Mouse (Mus musculus) erythroid progenitor cell, adult 5-6 weeks (primary cell): ENCODE results near the gene Zfp991. TPM values are rescaled to one million over a fixed set of nuclear protein-coding genes. Genes with fewer than 3 reads are reported as not detected.
"Not testable (repeated sequence)": the region's sequence is repeated elsewhere in the genome, so short reads cannot be mapped to it uniquely, and the experiment has no call there.

ENCODE experiments used
- ATAC-seq: replicated peaks from 2 replicates; pipeline ENCODE4 v1.8.0; 2016; ENCODE audit warnings: moderate number of reproducible peaks, mild to moderate bottlenecking, moderate TSS enrichment, inconsistent platforms; ENCODE audit not compliant: poor library complexity, low FRiP score, severe bottlenecking
- total RNA-seq, 2 experiments: library from RNA; stranded (forward) in 1 of 2; stranded (reverse) in 1 of 2; fragments of 150-400 nt in 1 of 2; fragments of 186-747, 209-891 nt in 1 of 2; gene quantifications; 2 replicates each; pipeline versions ENCODE4 v1.2.3 to v1.2.4; 2015 to 2017; ENCODE audit warnings: low replicate concordance in 2 of 2

Gene Zfp991
- total RNA-seq, 2 experiments from 2014 or later = 5.1 to 5.9 TPM

DNA sequence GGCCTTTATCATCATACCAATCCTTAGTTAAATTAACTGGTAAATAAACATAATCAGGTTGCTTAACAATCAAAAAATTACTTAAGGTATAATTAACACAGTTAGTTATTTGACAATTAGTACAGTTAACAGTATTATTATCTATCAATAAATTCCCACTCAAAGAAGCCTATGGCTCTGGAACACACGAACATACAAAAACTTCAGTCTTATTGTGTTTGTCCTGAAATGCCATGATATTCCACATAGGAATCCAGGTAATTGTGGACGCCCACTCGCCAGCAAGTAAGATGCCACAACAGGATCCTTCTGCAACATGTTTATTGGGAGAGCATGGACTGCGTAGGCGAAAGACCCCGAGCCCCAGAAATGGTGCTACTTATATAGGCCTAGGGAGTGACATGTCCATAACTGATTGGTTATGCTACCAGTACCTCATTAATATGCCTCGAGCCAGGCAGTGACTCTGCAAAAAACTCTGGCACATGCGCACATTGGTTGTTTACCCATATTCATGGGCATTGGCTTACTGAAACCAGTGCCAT, 49.4 kb downstream of the Zfp991 start:
- not testable (repeated sequence) for ATAC-seq

DNA sequence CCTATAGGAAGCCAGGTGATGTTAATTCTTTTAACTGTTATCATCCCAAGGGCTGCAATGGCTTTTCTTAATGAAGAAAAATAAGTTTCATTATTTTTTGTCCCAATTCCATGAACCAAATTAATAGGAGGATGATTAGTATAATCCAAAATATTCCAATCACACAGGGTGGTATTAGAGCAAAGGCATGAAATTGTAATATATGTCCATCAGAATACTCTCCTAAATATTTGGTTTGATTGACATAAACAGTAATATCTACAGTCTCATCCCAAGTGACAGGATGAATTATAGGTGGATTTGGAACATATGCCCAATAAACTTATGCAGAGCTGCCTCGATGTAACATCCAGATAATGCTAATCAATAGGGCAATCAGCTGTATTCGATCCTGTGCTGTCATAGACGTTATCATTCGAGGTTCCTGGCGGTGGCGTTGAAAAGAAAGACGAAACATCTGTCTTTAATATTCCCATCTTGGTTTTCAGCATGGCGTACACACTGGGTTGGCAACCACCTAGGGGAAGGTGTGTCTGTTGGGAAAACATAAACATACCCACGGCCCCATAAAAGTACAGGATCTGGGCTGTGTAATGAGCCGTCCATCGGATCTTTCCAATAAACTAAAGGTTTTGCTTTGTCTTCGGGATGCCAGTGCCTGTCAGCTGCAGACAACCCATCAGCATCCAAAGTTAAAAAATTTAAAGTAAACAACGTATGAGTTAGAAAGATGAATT, 50.3 kb downstream of the Zfp991 start:
- 0 out of 2 replicates have a peak, but pooled peaks have one; percentile 31 for ATAC-seq

DNA sequence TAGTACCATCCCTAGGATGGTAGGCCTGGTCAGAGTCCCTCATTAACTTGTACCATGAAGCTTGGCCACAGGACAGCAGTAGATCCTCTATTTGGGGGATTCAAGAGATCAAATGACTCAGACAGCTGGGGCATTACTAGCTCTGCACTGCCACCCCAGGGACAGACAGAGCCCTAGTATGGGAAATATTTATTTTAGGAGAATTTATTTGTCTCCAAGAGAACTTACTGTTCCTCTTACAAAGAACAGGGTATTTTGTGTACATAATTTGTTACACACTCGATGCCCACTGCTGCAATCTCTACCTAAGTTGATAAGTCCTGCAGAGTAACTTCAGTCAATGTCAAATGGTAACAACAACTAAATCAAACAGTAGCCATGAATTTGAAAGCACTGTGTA, 55.0 kb downstream of the Zfp991 start:
- 0 out of 2 replicates have a peak, but pooled peaks have one; percentile 21 for ATAC-seq

DNA sequence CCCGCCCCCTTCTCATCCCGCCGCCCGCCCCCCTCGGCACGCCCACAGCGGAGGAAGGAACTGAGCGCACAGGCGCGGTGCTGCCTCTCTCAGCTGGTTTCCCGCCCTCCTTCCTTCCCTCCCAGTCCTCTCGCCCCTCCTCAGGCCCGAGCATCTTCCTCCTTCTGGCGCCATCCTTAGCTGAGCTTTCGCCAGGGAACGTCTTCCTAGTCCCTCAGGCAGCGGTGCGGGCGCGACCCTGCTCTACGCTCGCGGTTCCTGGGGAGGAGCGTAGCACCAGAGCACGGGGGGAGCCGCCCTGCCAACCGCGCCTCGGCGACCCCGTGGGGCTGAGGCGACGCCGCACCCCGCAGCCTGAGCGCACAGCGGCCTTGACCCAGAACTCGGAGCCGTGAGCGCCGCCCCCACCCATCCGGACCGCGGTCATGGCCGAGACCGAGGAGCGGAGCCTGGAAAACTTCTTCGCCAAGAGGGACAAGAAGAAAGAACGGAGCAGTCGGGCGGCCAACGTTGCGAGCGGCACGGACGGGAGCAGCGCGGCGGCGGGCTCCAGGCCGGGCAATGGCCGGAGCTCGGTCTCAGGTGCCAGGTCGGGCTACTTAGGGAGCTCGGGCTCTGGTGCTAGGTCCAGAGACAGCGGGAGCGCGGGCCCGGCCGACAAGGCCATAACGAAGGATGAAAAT, 55.6 kb downstream of the Zfp991 start:
- ATAC-seq = peak; percentile 75

GRCm38 (mm10) chr4:147195186-147195585, 63.3 kb downstream of the Zfp991 start:
- ATAC-seq = not testable (repeated sequence)

GRCm38 (mm10) chr4:147197210-147197609, 65.4 kb downstream of the Zfp991 start:
- not testable (repeated sequence) for ATAC-seq

DNA sequence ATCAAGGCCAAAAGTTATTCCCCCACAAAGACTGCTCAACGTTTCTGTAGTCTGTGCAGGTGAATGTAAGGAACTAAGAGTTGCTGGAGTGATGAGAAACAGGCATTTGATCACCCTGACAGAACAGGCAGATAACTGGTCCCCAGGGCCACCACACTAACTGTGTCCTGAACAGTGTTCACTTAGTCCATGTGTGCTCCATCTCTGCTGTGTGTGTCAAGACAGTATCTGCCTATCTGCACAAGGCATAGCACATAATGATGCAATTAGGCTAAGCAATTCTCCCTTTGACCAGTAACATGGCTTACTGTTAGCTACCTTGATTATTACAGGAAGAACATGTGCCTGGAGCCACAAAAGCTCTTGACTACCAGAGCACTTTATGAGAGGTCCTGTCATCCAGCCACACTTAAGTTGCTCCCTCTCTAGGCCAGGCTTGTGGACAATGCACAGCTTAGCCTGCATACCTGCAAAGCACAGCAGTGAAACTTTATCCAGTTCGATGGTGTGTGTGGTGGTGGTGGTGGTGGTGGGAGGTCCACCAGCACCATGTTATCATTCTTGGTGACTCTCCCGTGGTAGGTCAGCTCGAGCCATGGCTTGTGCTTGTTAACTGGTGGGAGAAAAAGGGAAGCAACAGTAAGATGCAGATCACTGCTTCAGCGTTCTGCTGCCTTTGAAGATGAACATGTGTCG, 67.4 kb downstream of the Zfp991 start:
- ATAC-seq = peak; percentile 44; the same call in 1 of the 2 replicates

DNA sequence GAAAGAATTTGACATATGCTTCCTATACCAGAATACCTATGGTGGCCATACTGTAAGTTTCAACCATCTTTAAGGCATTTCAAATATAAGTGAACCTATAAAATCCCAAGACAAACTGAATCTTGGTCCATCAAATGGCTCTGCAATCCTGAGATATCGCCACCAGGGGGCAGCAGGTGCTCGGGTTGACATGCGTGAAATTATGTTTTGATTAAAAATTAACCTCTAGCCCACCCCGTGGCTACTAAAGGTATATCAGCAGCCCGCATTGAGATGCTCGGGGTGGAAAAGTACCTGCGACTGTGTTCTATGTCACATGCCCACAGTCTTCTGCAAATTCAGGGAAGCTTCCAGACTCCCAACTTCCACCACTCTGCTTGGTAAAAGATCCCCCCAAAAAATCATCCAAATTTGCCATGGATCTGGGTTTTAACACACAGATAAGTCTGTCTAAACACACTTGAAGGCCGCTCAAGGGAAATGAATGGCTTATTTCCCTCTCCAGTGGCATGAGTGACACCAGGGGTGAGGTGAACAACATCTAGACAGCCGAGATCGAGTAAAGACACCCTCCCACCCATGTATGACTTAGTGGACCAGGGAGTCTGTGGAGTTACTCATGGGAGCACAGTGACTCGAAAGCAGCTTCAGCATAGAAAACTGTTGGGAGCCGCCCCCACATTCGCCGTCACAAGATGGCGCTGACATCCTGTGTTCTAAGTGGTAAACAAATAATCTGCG, 70.3 kb downstream of the Zfp991 start:
- peak; percentile 54 for ATAC-seq

DNA sequence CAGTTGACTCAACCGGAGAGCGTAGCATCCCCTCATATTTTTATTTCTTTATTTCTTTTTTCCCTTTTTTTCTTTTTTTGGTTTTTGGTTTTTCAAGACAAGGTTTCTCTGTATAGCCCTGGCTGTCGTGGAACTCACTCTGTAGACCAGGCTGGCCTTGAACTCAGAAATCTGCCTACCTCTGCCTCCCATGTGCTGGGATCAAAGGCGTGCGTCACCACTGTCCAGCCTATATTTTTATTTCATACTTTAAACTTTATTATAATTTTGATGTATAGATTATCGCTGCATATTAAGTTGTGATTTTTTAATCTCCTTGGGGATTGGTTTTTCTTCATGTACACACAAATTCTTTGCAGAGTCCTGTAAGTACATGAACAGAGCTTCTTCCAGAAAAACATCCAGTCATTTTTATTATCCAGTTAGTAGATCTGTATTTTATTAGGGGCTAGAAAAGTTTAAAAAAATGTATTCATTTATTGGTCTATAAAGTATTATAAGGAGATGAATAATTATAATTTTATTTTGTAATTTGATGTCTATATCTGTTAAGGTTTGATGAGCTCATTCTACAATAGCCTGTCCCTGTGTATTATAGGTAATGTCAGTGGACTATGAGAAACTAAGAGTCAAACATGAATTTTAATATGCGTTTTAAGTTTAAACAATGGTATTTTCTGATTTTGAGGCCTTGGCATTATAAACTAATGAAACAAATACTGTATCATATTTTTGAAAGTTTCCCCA, 80.5 kb downstream of the Zfp991 start:
- ATAC-seq = not testable (repeated sequence)

GRCm38 (mm10) chr4:147214233-147214632, 82.4 kb downstream of the Zfp991 start:
- 0 out of 2 replicates have a peak, but pooled peaks have one; percentile 44 for ATAC-seq

- not testable (repeated sequence) for ATAC-seq
Observed at GRCm38 (mm10) chr4:147217676-147218075, 85.8 kb downstream of the Zfp991 start.

DNA sequence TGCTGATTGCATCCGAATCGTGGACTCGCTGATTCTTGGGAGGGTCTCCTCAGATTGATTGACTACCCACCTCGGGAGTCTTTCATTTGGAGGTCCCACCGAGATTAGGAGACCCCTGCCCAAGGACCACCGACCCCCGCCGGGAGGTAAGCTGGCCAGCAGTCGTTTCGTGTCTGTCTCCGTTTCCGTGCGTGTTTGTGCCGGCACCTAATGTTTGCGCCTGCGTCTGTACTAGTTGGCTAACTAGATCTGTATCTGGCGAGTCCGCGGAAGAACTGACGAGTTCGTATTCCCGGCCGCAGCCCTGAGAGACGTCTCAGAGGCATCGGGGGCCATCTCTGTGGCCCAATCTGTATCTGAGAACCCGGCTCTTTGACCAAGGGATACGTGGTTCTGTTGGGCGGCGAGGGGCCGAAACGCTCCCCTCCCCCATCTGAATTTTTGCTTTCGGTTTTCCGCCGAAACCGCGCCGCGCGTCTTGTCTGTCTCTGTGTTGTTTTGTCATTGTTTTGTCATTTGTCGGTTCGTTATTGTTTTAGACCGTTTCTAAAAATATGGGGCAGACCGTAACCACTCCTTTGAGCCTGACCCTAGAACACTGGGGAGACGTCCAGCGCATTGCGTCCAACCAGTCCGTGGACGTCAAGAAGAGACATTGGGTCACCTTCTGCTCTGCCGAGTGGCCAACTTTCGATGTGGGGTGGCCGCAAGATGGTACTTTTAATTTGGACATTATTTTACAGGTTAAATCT, 87.7 kb downstream of the Zfp991 start:
- not testable (repeated sequence) for ATAC-seq

GRCm38 (mm10) chr4:147220226-147220625, 88.4 kb downstream of the Zfp991 start:
- not testable (repeated sequence) for ATAC-seq

DNA sequence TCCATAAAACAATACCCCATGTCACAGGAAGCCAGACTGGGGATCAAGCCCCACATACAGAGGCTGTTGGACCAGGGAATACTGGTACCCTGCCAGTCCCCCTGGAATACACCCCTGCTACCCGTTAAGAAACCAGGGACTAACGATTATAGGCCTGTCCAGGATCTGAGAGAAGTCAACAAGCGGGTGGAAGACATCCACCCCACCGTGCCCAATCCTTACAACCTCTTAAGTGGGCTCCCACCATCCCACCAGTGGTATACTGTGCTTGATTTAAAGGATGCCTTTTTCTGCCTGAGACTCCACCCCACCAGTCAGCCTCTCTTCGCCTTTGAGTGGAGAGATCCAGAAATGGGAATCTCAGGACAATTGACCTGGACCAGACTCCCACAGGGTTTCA, 90.2 kb downstream of the Zfp991 start:
- not testable (repeated sequence) for ATAC-seq

DNA sequence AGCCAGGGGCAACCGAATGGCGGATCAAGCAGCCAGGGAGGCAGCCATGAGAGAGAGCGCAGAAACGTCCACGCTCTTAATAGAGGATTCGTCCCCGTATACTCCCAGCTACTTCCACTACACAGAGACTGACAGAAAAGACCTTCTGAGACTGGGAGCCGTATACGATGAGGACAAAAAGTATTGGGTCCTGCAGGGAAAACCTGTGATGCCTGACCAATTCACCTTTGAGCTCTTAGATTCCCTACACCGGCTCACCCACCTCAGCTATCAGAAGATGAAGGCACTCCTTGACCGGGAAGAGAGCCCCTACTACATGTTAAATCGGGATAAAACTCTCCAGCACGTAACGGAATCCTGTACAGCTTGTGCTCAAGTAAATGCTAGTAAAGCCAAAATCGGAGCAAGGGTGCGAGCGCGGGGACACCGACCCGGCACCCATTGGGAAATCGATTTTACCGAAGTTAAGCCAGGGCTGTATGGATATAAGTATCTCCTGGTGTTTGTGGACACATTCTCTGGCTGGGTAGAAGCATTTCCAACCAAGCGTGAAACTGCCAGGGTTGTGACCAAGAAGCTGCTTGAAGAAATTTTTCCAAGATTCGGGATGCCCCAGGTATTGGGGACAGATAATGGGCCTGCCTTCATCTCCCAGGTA, 92.1 kb downstream of the Zfp991 start:
- not testable (repeated sequence) for ATAC-seq

DNA sequence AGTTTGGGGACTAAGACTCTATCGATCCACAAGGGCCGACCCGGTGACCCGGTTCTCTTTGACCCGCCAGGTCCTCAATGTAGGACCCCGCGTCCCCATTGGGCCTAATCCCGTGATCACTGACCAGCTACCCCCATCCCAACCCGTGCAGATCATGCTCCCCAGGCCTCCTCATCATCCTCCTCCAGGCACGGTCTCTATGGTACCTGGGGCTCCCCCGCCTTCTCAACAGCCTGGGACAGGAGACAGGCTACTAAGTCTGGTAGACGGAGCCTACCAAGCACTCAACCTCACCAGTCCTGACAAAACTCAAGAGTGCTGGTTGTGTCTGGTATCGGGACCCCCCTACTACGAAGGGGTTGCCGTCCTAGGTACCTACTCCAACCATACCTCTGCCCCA, 93.8 kb downstream of the Zfp991 start:
- not testable (repeated sequence) for ATAC-seq

- ATAC-seq = not testable (repeated sequence)
Observed at GRCm38 (mm10) chr4:147230026-147230425, 98.2 kb downstream of the Zfp991 start.
